Mouse (Mus musculus) megakaryocyte, adult 5-6 weeks (primary cell): ENCODE measurements around the gene Galns. TPM values are rescaled to one million over a fixed set of nuclear protein-coding genes. Genes with fewer than 3 reads are reported as not detected.
A peak's percentile ranks its signal among the peaks of the same experiment; 100 is the strongest.
"Not testable (repeated sequence)": the region's sequence is repeated elsewhere in the genome, so short reads cannot be mapped to it uniquely, and the experiment has no call there.

Experiments
- ATAC-seq: 2 replicates; pipeline ENCODE4 v1.8.0; 2016; ENCODE audit warnings: mild to moderate bottlenecking, inconsistent platforms; ENCODE audit not compliant: poor library complexity, severe bottlenecking
- total RNA-seq, 2 experiments: library from RNA; stranded (forward) in 1 of 2; stranded (reverse) in 1 of 2; fragments of 153-499, 151-499 nt in 1 of 2; fragments of 221-1000, 200-1000 nt in 1 of 2; gene quantifications; 2 replicates each; pipeline versions ENCODE4 v1.2.3 to v1.2.4; 2015 to 2017

Gene Galns
- total RNA-seq, 2 experiments from 2014 or later = 52.6 to 57.5 TPM

DNA sequence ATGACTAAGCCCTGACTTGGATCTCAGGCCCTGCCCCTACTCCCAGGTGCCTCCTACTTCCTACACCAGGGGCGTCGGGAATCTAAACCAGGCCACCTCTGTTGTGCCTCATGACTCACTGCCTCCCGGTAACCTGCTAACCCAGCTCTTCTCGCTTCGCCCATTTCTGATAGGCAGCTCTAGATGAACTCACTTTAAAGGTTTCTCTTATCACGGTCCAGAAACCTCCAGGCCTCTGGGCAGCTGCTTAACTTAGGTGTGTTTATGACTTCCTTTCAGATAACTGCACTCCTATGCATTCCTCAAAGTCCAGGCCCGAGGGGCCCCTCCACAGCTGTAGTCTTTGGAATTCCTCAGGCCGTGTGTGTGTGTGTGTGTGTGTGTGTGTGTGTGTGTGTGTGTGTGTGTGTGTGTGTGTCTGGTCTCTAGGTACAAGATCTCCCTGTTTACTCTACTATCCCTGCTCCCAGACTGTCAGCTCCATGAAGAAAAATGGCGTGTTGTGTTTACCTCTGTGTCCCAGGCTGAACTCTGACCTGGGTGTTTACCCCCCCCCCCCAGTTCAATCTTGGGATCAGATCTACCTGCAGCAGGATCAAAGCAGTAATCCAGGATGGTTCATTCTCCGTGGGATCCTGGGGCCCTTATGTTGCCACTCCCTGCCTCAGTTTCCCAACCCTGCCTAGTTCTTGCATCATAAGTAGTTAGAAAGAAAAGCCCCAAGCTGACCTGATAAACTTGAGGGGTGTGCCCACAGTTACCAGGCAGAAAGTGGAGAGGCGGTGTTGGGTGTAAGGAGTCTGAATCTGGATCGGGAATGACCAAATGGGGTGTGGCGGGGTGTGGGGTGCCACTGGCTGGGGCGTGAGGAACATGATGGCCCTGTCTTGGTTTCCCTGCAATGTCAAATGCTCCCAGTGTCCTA is 24.9 kb upstream of the Galns start:
- no peak for ATAC-seq

DNA sequence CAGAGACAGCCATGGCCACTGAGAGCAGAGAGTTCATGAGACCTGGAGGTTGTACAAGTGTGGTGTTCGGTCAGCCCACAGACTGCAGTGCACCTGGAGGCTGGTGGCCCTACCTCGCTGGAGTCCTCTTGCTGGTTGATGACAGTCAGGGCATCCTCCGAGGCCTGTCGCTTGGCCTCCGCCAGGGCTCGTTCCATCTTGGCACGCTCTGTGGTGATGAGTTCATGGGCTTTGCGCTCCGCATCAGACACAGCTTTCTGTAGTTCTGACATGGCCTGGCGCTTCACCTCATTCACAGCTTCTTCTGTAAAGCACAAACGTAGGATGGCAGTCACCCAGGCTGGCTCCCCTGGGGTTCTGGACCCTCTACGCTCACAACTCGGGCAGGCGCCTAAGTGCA is 21.9 kb upstream of the Galns start:
- no peak for ATAC-seq

DNA sequence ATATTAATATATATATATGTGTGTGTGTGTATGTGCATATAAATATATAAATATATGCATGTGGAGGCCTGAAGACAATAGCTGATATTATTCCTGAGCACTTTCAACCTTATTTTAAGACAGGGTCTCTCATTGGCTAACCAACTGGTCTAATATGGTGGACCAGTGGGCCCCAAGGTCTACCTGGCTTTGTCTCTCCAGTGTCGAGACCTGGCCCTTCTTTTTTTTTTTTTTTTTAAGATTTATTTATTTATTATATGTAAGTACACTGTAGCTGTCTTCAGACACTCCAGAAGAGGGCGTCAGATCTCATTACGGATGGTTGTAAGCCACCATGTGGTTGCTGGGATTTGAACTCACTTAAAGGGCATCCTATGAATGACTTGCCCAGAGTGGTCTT is 20.9 kb upstream of the Galns start:
- ATAC-seq = not testable (repeated sequence)

DNA sequence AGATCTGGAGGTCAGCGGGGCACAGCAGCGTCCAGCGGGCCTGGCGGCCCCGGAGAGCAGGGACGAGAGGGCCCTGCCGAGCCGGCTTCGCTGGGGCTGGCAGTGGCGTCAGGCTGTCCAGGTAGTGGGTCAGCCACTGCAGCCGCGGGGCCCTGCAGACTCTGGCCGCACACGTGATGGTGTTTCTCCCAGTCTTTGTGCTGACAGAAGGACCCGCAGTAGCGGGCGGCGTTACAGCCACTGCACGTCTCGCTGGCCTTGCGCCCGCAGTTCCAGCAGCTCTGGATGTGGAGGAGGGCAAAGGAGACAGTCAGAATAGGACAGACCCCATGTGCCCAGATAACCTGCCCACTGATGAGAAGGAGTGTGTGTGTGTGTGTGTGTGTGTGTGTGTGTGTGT is 19.4 kb upstream of the Galns start:
- ATAC-seq = no peak

DNA sequence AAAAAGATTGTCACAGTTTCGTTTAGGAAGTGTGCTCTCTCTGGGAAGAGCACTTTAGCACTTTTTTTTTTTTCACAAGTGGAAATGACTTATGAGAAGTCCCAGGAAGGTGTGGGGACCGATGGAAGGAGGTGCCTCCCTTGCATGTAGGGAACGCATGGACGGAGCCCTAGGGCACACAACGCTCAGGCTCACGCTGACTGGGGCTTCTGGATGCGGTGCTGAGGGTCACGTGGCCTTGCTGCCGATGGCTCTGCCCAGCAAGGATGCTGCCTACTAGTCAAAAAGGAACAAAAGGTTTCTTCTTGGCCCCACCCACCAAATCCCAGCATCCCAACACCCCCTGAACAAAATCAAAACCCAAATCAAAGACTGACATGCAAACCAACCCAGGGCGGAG is 18.1 kb upstream of the Galns start:
- ATAC-seq = no peak

DNA sequence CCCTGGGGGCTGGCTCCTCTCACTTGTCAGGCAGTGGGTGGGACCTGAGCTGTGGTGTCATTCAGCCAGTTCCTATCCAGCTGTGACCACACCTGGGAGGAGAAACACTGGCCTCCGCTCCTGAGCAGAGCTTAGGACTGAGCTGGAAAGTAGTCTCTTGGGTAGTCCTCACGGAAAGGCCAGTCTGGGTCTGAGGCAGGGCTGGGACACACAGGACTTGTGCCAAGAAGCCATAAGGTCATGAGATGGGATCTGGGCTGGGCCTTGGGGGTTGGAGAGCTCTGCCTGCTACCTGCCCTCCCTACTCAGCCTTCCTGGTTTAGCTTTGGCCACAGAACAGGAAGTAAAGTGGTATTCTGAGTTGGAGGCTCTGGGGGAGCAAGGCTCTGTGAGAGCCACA is 15.6 kb upstream of the Galns start:
- 0 out of 2 replicates have a peak, but pooled peaks have one; percentile 11 for ATAC-seq

DNA sequence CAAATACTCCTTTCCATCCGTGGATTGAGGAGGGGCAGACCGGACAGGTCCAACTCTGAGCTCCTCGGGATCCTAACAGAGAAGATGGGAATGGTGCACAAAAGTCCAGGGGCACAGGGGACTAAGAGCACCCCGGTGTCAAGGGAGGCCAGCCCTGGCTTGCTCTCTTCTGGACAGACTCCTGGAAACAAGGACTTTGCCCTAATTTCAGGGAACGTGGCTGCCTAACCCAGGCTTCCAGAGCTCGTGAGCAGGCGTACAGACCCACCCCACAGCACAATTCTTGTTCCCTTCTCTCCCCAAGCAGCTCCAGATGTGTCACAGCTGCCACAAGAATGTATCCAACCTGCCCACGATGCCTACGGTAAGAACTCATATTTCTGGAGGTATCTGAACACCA is 14.5 kb upstream of the Galns start:
- no peak for ATAC-seq

DNA sequence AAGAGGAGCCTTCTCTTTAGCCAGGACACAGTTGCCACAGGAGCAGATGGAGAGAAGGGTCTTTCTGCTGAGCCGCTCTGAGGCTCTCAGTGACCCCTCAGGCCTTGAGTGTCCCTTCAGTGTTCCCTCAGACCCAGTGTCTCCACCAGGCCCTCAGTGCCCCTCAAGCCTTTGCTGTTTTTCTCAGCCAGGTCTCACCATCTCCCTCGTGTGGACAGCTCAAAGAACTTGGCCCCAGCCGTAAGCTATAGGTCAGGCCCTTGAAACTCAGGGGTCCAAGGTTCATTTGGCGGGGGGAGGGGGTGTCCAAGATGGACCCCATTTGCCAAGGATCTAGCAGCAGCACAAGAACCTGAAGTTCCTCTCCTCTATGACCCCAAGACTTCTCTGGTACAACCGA is 13.4 kb upstream of the Galns start:
- no peak for ATAC-seq

DNA sequence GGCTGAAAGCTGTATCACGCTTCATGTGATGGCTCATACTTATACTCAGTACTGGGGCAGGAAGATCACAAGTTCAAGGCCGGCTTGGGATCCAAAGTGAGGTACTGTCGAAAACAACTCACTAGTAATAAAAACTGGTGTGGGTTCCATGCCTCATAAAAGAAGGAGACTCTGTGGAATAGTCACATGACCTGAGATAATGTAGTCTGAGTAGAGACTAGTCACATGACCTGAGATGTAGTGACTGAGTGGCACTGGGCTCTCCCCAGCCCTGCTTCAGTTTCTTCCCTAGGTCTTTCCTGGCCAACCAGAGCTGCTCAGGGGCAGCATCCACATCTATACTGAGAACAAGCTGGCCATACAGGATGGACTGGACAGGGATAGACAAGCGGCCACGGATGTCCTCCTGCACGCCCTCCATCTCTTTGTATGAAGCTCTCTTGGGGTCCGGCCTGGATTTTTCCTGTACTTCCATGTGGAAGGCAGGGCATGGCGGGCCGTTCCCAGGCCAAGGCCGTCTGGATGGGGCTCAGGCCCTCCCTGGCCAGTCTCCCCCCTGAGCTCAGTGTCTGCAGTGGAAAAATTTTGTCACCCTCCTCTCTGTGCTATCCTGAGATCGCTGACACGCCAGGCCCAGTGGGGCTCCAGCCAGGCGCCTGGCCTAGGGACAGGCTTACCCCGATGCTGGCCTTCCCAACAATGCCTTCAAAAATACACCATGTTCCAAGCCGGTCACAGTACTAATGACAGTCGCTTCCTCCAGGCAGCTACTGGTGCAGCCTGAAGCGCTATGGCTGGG is 12.8 kb upstream of the Galns start:
- ATAC-seq = no peak

DNA sequence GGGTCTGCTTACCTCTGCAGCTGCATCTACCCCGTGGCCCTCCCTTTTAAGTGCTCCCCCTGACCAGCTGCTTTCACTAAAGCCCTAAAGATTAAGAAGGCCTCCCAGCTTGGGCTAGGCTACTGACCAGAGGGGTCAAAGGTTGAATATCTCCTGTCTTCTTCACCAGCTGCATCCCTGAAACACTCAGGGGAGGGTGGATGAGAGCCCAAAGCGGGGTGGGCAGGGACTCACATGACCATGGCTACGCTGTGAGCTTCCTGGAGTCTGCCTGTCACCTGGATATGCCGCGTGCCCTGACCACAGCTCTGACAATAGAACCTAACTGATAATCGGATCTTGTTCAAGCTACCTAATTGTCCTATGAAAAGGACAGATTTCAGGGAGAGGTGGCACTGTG is 11.5 kb upstream of the Galns start, which contains the start of gene Pabpn1l:
Pabpn1l (minus strand) TSS at position 13 of the 400 bp plus-strand sequence.
- no peak for ATAC-seq

DNA sequence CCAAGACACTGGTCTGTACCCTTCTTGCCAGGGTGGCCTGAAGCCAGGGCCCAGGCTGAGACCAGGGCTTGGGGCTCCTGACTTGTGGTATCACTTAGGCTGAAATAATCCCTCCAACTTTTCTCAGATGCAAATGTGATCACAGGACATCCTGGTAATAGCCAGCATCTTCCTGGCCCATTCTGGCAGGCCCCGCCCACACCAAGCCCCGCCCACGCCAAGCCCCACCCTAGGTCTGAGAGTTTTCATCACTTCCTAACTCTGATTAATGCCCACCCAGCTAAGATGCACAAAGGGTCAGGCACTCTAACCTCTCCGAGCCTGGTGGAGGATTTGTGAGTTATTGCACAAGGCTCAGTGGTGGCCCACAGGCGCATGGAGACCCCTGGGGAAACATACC is 9.2 kb upstream of the Galns start:
- ATAC-seq = no peak

DNA sequence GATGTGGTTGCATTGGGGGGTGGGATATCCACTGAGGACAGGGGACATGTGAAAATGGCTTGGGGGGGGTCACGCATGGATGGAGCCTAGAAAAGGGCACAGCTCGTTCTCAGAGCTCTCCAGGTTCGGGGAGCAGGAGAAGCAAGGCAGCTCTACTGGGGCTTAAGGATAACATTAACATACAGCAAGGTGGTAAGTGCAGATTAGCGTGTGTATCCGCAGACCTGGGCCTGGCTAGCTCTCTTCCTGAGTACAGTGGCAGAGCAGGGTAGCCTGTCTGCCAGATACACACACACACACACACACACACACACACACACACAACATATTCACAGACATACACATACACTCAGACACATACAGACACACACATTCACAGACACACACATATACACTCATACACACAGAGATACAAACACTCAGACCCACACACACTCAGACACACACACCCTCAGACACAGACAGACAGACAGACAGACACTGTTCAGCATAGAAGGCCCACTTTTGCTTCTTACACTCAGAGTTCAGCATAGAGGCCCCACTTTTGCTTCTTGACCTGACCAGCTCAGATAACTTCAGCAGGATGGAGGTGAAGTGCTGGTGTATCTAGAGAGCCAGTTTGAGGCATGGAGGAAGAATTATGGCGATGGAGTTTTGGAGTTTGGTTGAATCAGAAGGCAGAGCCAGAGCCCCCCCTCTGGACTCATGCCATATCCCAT is 7.6 kb upstream of the Galns start:
- ATAC-seq = no peak

DNA sequence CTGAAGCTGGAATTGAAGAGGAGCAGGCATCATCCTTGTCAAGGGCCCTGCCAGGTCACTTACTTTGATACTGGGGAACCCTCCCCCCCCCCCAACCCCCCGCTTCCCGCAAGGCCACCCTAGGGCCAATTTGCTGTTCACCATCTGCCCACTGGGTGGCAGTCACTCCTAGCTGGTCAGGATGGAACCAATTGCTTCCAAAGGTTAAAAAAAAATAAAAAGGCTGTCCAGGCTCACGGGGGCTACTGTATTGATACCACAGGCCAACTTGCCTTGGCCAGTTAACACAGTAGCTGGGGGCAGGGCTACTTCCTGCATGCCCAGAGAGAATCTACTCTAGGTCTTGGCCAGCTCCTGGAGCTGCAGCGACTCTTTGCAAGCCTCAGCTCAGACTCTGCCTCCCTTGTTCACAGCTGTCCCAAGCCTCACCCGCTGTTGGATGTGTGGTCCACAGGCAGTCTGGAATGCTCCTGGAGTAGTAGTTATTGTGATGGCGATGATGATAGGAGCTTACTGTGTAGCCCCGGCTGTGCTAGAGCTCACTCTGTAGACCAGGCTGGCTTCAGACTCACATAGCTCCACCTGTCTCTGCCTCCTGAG is 6.8 kb upstream of the Galns start:
- ATAC-seq = peak; percentile 90

DNA sequence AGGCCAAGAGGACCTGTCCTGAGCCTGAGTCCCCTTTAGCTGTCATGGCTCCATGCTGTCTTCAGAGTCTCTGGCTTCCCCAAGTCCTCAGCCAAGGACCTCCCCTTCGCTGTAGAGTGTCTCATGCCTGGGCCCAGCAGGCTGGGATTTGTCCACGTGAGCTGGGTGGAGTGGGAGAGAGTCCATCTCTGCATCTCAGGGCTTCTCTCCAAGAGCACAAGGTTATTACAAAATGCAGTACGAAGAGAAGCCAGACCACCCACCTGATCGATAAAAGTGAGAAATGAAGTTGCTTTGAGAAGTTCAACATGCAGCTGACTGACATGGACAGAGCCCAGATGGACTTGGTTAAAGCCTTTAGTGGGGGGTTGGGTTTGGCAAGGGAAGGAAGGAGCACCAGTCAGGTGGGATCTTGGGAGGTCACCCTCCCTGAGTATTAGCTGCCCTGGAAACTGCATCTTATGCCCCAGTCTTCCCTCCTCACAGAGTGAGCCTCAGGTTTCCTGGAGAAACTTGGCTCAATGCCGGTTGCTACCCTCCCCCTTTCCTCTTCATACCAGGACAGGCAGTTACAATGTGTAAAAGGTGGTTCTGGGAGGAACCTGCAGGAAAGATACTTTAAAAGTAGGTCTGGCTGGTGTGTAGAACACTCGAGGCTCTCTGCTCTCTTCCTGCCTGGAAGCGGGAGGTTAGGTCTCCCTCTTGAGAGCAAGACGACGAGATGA is 5.1 kb upstream of the Galns start:
- no peak for ATAC-seq

DNA sequence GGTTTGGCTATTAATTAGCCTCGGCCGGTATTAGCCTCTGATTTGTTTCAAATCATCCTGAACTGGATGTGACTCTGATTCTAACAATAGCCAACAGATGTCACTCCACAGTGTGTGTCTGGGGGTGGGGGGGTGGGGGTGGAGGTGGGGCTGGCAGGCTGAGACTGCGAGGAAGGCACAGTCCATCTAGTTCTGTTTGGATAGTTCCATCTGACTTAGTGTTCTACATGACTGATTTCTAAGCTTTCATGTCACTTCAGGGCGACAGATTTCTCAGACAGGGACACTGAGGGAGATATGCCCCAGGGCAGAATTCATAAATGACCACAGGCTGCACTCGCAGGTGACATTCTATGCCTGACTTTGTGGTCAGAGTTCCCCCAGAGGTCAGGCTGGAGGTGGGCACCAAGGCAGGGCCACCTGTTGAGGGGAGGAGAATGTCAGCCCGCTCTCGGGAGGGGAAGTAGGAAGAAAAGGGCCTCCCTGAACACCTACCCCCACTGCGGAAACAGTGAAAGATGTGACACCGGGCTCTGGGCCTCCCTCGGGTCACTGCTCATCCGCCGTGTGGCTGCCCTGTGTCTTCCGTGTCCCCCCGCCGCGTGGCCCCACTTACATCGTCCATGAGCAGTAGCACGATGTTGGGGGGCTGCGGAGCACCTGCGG is 518 bp downstream of the Galns start:
- ATAC-seq = peak; percentile 67

DNA sequence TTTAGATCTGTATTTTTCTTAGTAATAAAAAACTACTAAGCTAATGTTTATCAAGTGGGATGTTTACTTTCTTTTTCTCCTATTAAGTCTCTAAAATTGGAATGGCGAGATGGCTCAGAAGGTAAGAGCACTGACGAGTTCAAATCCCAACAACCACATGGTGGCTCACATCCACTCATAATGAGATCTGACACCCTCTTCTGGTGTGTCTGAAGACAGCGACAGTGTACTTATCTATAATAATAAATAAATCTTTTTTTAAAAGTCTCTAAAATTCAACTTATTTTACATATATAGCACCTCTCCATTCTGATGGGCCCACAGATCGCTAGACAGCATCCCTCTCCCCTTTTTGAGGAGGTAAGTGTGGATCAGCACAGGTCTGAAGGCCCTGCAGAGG is 1.1 kb downstream of the Galns start:
- no peak for ATAC-seq

DNA sequence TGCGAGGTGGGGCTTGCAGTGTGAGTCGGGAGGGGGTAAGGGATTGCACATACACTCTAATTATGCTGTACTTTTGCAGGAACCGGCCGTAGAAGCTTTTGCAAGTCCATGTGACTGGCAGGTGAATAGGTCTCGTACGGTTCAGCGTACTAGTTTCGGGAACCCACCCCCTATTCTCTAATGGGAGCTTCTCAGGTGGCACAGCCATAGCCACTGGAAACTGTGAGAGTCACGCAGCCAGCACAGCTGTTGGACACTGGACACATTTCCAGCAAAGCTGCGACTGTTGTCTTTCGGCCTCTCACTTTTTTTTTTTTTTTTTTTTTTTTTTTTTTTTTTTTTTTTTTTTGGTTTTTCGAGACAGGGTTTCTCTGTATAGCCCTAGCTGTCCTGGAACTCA is 4.5 kb downstream of the Galns start:
- no peak for ATAC-seq

DNA sequence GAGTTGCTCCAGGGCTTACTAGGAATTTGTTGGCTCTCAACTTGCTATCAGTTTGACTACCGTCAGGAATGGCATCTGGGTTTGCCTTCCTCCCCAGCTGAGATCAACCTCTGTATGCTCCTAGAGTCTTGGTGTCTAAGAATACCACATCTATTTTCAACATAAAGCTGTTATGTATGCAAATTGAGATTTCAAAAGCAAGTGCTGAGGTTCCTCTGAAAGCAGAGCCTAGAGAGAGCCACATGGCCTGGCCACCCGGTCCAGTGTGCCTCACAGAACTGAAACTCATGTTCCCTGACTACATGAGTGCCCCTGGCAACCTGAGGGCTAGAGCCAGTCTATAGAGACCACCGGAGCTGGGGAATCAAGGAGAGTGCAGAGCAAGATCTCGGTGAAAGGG is 5.9 kb downstream of the Galns start:
- peak; percentile 51; the same call in 1 of the 2 replicates for ATAC-seq

DNA sequence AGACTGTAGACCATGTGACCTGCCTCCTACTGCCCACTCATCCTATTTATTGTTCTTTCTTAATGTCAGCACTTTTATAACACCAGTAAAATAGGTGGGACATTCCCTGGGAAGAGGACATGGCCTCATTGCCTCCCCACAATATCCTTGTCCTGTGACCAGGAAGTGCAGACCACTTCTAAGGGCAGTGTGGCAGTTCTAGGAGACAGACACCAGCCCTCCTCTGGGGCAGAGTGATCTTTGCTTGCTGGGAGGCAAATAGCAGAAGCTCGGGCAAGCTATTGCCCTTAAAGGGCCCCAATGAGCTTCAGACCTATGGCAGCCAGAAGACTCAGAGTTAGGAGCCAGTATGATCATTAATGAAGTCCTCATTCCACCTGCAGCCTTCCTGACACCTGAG is 6.6 kb downstream of the Galns start:
- ATAC-seq = 0 out of 2 replicates have a peak, but pooled peaks have one; percentile 15

DNA sequence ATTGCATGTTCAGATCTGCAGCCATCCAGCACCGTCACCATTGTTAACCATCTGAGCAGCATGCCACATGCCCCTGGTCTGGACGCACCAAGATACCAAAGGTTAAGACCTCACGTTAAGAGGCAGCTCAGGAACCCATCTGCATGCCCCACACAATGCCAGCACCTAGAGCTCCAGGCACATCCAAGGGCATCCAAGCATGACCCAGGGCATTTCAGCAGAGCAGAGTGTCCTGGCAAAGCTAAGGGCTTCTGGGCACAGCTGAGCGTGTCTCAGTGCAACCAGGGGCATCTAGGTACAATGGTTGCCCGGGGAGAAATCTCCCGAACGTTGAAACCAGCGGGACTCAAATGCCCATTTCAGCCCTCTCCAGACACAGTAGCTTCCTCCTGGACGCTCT is 10.6 kb downstream of the Galns start:
- no peak for ATAC-seq
